Mouse (Mus musculus) spleen, embryonic (tissue): ENCODE data around the gene Zfp652.

ENCODE experiments used
- CTCF ChIA-PET: fragments of 350-600 bp; sonication (Branson Sonifier 250); formaldehyde crosslinking; loops from one replicate; lab custom pipeline; 2022; lab: Charles Lee

Zfp652 gene

DNA sequence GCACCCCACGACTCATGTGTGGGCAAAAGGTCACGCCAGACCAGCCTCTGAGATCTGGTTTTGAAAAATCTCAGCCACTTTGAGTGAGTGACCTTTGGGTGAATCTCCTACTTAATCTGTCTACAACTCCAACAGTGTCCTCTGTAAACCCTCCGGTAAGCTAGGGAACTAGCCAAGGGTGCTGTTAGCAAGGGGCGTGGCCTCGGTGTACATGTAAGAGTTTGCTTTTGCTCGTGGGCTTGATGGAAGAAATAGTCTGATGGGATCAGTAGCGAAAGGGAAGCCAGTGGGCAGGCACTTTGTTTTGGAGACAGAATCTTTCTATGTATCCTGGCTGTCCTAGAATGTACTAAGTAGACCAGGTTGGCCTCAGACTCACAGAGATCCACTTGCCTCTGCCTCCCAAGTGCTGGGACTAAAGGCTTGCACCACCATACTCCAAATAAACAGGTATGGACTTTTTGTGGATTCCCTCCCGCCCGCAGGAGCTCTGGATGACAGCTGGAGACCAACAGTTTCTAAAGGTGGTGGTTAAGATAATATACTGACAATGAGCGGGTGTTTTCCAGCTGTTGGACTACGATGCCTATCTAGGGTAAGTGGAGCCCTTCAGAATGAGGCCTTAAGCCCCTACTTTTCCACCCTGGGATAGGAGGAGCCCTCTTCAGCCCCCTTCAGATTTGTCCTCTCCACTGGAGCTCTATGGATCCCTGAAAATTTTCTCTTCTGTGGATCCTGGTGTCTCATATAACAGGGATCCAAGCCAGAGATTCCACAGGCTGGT is 115.9 kb downstream of the Zfp652 start:
- CTCF ChIA-PET, result interaction anchor here (0.6 to 3.1 kb wide), 11 partner anchors 10 to 152 kb away, joined by 3 to 15 read pairs (median 4); partner anchors contain the start of gene Abi3

DNA sequence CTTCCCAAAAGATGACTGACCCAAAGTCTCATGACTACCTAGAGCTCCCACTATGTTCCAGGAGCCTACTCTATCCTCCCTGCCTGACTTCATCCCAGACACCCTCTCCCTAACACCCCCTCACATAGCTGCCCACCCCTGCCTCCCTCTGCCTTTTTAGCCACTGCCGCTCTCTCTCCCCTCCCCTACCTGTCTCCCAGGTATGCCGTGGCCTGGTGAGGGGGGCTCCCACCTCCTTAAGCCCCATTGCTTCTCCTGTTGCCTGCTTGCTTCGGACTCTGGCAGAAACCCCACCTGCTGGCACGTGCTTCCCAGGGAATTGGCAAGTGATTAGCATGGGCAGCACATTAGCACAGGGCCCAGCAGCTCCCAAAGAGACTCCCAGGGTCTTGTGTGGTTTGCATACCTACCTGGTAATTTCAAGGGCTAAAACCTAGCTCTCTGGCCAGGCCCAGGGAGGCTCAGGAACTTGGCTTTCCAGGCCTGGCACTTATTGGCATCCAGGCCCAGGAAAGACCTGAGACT is 117.1 kb downstream of the Zfp652 start:
- CTCF ChIA-PET, result interaction anchor here (1.8 to 3.1 kb wide), 2 partner anchors 11 to 24 kb away, joined by 4 to 15 read pairs; no protein-coding TSS in a partner anchor

DNA sequence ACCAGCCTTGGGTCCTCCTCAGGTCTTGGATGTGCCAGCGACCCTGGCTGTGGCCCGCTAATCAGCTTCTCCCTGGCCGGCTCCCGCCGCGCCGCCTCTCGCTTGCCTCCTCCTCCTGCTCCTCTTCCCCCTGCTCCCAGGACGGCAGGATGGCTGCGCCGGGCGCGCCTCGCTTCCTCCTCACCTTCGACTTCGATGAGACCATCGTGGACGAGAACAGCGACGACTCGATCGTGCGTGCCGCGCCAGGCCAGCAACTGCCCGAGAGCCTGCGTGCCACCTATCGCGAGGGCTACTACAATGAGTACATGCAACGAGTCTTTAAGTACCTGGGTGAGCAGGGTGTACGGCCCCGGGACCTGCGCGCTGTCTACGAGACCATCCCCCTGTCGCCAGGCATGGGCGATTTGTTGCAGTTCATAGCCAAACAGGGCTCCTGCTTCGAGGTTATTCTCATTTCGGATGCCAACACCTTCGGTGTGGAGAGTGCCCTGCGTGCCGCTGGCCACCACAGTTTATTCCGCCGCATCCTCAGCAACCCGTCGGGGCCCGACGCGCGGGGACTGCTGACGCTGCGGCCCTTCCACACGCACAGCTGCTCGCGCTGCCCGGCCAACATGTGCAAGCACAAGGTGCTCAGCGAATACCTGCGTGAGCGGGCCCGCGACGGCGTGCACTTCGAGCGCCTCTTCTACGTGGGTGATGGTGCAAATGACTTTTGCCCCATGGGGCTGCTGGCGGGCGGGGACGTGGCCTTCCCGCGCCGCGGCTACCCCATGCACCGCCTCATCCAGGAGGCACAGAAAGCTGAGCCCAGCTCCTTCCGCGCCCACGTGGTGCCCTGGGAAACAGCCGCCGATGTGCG is 118.2 kb downstream of the Zfp652 start:
- CTCF ChIA-PET, result interaction anchor here (0.7 kb wide), 1 partner anchor 150 kb away, joined by 3 read pairs; no protein-coding TSS in a partner anchor

DNA sequence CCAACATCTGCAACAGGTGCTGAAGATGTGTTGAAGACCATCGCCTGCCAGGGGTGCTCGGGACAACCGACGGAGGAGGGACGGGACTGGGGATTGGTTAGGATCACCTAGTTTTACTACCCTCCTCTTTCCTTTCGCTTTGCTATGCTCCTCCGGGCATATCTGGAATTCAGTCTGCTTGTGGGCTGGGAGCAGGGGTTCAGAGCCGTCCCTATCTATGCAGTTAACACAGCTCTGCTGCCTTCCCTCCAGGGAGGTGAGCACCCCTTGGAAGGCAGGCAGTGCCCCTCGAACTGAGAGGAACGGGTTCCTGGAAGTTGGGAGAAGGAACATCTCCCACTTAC is 118.8 kb downstream of the Zfp652 start:
- CTCF ChIA-PET, result no interaction called here

DNA sequence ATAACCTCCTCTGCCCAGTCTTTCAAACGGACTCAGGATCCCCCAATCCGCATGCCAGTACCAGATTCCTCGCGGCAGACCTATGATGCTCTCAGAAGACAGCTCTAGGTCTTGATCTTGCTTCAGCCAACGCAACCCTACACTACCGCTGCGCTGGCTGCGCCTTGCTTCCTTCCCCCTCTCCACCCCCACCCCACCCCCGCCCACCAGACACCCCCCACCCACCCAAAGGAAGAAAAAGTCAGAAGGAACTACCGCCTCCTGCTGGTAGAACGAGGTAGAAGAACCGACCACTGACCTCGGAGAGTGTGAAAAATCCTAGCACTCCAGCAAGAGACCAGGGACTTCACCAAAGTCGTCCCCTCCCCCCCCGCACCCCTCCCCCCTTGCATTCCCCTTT is 119.2 kb downstream of the Zfp652 start:
- CTCF ChIA-PET, result no interaction called here

DNA sequence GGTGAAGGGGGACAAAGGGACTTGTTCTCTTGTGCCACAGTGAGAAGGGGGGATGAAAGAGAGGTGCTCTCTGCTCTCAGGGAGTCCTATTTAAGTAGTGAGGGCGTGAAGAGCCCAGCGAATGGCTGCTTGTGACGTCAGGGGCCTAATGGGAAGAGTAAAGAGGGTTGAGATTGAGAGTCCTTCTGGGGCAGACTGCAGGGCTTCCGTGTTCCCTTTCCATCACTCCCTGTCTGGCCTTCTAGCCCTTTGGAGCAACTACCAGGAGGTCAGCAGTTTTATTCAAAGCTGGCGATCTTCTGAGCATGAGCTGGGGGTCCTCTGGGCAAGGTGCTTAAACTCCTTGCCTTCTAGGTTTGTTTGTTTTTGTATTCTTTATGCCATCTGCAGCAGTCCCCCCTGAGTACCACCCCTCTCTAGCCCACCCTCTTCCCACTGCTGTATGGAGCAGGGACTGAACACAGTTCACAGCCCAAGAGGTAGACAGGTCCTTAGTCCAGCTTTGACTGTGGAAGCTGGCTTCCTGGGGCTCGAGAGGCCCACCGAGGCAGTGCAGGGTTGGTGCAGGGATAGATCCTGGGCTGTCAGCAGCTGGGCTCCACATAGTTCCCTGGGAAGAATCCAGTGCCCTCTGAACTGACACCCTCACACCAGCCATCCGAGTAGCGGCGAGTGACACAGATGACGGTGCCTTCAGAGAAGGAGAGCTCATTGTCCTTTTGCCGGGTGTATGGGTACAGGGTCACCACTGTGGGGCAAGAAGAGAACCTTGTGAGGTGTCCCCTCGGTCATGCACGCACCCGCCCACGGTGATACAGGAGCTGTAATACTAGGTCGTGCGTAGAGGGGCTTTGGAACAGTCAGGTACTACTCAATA is 119.9 kb downstream of the Zfp652 start:
- CTCF ChIA-PET, result interaction anchor here (0.5 kb wide), 1 partner anchor 47 kb away, joined by 3 read pairs; no protein-coding TSS in a partner anchor

DNA sequence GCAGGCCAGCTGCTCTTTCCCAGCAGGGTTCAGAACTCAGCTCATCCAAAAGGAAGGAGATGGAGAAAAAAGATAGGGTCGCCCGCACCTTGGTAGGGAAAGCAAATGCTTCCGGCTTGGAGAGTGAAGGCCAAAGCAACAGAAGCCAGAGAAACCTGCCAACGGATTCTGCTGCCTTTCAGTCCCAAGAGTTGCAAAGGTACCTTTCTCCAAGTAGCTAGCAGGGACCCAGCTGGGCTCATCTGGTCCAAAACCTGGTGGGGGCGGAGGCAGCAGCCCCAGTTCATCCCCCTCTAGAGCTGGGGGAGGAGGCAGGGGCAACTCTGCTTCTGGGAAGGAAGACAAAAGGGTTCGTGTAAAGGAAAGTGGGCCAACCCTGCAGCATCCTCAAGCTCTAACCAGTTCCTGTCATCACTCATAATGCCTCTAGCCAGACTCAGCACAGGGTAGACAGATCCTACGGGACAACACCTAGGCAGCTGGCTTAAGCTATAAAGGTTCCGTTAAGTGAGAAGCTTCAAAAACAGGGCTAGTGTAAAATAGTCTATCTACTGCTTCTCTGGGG is 120.6 kb downstream of the Zfp652 start:
- CTCF ChIA-PET, result interaction anchor here (0.5 to 1.7 kb wide), 3 partner anchors 10 to 47 kb away, joined by 3 to 6 read pairs (median 3); no protein-coding TSS in a partner anchor

DNA sequence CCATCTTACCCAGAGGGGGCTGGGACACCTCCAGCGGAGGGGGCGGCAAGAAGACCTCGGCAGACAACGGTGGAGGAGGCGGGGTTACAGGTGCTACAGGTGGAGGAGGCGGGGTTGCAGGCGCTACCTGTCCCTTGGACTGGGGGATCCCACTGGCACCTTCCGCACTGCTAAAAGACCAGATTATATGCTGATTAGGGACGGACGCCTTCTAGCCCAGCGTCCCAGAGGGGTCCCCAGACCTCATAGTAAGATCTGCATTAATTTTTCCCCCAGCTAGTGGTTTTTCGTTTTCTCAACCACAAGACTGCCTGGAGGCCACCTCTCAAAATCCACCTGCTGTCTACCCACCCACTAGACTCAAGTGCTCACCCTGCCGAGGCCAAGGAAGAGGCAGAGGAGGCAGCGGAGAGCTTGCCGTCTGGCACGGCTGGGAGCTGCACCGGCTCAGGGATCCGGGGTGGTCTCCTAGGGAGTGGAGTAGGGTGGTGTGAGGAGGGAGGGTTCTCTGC is 121.2 kb downstream of the Zfp652 start:
- CTCF ChIA-PET, result interaction anchor here (0.8 to 1.7 kb wide), 3 partner anchors 10 to 35 kb away, joined by 3 to 8 read pairs (median 6); no protein-coding TSS in a partner anchor

DNA sequence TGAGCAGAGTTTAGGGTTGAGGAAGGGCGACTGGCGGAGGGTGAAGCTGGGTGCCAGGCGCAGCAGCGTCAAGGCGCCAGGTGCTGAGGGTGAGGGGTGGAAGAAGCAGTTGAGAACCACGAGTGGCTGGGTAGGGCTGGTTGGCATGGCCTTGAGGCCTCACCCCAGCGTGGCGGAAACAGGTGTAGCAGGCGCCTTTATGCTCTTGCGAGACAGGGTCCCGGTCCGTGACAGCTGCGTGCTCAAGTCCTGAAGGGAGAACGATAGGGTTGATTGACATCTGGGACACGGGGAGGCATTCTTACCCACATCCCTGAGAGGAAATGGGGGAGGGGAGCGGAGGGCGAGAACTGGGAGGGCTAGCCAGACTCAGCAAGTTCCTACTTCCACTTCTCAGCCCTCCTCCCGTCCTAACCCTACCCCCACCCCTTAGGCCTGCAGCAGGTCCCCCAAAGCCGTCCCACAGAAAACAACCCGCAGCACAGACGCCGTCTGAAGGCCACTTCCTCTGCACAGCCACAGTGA is 121.7 kb downstream of the Zfp652 start:
- CTCF ChIA-PET, result interaction anchor here (0.6 to 1.7 kb wide), 4 partner anchors 9 to 243 kb away, joined by 3 to 8 read pairs (median 4); no protein-coding TSS in a partner anchor

DNA sequence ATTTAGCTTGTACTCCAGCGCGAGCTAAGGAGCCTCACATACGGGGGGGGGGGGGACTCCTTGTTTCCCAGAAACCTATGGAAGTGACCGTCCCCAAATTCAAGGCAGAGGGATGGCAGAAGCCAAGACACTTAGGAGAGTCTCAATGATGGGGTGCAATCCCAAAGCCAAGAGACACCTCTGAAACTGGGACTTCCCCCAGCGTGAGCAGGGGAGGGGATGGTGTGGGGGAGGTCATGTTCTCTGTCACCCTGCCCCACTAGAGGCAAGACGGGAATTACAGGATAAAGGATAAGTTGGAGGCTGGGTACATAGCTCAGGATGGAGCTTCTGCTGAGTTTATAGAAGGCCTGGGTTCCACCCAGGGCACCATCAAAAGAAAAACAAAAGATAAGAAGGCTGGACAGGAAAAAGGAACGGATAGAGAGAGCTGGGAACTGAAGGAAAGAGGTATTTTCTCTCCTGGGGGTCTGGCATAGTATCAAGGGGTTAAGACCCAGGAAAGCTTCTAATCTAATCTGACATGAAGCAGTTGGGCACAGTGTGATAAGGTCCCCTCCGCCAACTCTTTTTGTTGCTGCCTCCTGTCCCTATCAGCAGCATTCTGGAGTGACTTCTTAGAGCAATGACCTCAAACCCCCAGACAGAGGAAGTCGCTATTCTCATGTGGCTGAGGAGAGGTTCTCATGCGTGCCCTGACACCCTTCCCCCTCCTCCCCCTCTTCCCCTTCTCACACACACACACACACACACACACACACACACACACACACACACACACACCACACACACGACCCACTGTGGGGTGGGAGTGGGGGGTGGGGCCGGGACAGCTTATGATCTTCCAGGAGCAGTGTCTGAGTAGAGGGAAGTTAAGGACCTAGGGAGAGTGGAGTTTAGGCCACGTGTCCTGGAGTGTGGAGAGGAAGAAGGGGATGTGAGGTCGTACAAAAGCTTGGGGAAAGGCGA is 122.6 kb downstream of the Zfp652 start:
- CTCF ChIA-PET, result interaction anchor here (0.6 to 1.7 kb wide), 7 partner anchors 10 to 242 kb away, joined by 3 to 8 read pairs (median 3); no protein-coding TSS in a partner anchor

DNA sequence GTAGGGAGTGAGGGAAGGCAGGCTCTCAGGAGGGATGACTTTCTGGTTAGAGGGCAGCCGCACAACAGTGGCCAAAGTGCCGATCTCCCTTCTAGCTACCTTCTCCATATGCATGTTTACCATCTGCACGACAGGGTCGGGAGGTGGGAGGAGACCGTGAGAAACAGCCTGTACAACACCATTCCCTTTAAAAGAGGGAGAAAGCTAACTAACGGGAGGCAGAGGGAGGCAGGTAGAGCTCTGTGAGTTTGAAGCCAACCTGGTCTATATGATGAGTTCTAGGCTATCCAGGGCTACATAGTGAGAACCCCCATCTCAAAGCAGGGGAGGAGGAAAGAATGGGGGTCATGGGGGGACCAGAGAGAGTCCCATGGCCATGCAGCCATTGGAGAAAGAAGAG is 123.4 kb downstream of the Zfp652 start:
- CTCF ChIA-PET, result interaction anchor here (0.7 to 1.1 kb wide), 2 partner anchors 9 to 224 kb away, joined by 3 read pairs; no protein-coding TSS in a partner anchor

DNA sequence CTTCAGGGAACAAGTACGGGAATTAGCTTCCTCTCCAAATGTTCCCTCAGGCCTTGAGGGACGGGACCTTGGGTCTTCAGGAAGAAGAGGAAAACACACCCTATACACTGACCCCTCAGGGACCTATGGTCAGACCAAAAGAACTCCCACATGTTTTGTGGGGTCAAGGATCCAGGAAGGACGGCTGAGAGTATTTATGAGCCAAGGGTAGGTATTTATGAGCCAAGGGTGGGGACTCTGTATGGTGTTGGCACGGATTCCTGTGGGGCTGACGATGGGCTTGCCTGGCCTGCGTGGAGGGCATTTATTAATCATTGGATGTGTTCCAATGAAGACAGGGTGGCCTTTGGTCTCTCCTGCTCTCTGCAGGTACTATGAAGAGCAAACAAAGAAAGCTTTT is 124.0 kb downstream of the Zfp652 start:
- CTCF ChIA-PET, result interaction anchor here (1.1 kb wide), 1 partner anchor 8 kb away, joined by 3 read pairs; no protein-coding TSS in a partner anchor

DNA sequence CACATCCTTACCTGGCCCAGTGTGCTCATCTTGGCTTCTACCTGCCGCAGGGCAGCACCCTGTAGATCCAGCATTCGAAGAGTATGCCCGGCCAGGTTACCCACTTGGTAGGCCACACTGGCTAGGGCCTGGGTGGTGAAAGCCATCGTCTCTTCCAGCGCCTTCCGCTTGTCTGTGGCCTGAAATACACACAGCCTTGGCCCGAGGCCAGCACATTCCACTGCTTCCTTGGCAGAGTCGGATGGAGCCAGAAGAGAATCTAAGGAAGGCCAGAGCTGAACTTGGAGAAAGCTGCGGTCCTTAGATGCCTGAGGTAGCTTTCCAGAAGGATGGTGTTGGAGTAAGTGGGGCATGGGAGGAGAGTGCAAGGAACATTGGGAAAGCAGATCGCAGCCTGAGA is 124.6 kb downstream of the Zfp652 start, which contains the start of gene Gngt2:
Gngt2 (plus strand) TSS at position 158 of the 400 bp plus-strand sequence.
- CTCF ChIA-PET, result interaction anchor here (1.2 kb wide), 1 partner anchor 25 kb away, joined by 3 read pairs; no protein-coding TSS in a partner anchor

DNA sequence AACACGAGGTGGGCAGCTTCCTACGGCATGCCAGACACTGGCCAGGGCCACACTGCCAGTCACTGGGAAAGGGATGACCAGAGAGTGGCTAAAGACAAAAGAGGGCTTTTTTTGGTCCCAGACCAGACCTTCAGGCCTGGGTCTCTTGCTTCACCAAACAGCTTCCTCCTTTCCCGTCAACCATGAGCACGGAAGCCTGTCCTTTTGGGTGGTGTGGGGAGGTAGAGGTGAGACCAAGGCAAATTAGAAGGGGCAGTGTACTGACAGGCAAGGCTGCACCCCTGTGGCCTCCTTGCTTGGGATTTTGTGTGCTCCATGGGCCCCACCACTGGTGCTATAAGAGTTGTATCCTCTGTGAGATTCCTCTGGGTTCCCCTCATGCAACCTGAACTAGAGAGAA is 126.1 kb downstream of the Zfp652 start:
- CTCF ChIA-PET, result interaction anchor here (0.7 kb wide), 1 partner anchor 15 kb away, joined by 4 read pairs; no protein-coding TSS in a partner anchor

DNA sequence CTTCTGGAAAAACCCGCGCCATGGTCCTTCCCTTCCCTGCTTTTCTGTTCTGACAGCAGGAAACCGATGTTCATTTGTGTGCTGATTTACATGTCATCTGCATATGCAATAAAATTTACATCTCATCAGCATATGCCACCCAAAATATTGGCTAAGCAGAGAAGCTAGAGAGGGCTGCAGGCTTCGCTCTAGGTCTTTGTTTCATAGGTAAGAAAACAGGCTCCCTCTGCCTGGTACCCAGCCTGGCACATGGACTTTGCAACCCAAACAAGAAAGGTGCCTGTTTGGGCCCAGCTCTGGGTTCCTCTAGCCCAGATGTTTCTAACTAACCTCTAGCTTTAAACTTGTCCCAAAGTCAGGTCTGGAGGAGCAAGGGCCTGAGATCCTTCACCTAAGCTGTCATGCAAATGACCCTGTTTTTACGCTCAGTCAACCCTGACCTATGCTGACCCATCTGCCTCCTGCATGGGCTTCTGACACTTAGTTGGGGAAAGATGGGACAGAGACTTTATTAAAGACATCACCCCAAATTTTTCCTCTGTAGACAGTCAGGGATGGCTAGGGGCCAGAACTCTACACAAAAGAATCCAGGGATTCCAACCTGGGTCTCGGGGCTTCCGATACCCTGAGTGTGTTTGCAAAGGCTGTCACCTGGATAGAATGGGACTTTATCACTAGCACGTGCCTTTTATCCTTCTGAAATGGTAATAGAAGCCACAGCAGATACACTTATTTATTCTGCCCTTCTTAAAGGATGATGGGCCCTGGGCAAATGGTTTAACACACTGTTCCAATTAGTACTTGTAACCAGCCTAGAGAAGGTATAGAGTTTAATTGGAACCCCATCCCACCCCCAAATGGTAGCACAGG is 126.8 kb downstream of the Zfp652 start:
- CTCF ChIA-PET, result interaction anchor here (0.6 to 1.6 kb wide), 3 partner anchors 10 to 22 kb away, joined by 3 to 4 read pairs (median 4); no protein-coding TSS in a partner anchor

DNA sequence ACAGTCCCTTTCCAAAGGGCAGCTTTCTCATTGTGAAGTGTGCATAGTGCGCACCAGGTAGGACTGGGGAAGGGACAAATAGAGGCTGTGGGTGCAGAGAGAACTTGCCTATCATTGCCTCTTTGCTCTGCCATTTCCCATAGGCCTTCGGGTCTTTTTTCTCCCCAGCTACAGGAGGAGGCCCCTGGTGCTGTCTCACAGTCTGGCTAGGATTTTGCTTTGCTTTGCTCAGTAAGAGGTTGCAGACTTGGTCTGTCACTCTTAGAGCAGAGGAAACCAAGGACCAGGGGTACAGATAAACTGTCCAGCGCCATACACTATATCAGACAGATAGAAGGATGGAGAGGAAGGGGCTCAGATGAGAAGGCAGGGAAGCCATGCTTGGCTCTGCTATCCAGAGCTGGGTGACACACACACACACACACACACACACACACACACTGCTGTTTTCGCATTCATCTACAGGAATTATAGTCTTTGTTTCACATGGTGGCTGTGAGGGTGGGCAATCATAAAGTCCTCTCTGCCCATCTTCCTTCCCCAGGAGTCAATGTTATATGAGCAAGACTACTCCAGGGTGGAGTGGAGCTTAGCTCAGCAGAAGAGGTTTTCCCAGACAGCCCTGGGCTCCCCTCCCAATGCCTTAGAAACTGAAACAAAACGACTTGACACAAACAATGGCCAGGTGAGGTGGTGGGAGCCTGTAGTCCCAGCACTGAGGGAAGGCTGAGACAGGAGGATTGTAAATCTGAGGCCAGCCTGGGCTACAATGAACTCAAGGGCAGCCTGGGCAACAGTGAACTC is 128.4 kb downstream of the Zfp652 start:
- CTCF ChIA-PET, result interaction anchor here (0.6 to 1.6 kb wide), 3 partner anchors 12 to 13 kb away, joined by 4 to 5 read pairs (median 4); no protein-coding TSS in a partner anchor
